Mouse (Mus musculus) Muller cell, postnatal 12 days (primary cell): Measurements from ENCODE around the gene Zfp385b.
"Not testable (repeated sequence)": the region's sequence is repeated elsewhere in the genome, so short reads cannot be mapped to it uniquely, and the experiment has no call there.

Experiments used
- DNase-seq: peaks from one replicate; pipeline ENCODE4 v3.0.0-alpha.2; 2015; ENCODE audit errors: inconsistent ontology term

Zfp385b gene

DNA sequence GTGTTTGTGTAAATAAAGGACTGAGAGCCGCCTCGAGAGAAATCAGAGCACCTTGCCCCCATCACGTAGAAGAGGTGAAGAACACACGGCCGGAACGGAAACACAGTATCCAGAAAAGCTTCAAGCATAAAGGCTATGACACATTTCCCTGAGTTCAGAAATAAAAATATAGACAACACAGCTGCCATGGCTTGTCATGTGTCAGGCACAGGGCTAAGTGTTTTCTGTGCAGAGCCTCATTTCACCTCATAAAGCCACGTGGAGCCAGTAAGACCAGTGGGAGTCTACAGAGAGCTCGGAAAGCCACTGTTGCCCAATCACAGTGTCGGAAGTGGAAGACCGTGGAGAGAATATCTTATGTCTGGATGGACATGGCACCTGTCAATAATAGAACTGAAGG is 358.0 kb downstream of the Zfp385b start:
- no peak for DNase-seq

GRCm38 (mm10) chr2:77460011-77460410 is 359.4 kb downstream of the Zfp385b start:
- no peak for DNase-seq

GRCm38 (mm10) chr2:77458431-77458830 is 361.0 kb downstream of the Zfp385b start:
- DNase-seq: no peak

GRCm38 (mm10) chr2:77457120-77457519 is 362.3 kb downstream of the Zfp385b start:
- no peak for DNase-seq

GRCm38 (mm10) chr2:77456602-77457001 is 362.8 kb downstream of the Zfp385b start:
- DNase-seq: no peak

DNA sequence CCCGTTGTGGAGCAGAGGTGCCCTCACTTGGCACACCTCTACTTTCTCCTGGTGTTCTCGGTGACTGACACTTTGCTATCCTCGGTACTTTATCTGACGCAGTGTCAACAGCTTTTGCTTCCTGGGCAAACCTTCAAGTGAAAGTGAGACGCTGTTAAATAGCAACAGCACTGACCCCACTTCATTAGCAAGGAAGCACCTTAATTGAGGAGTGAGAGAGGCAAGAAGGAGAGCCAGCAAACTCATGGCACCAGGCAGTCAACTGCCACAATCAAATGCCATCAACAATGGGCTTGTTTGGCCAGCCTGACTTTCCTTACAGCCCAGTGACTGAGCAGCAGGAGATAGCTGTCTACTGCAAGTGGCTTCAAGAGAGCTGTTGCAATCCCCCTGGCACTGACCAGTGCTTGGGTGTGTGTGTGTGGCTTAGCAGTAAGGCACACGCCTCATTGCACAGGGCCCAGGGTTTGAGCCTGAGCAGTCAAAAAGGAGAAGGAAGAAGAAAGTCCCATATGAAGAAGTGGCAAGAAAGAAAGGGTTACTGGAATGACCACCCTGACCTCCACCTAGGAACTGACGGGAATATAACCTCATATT is 365.0 kb downstream of the Zfp385b start:
- DNase-seq: no peak

DNA sequence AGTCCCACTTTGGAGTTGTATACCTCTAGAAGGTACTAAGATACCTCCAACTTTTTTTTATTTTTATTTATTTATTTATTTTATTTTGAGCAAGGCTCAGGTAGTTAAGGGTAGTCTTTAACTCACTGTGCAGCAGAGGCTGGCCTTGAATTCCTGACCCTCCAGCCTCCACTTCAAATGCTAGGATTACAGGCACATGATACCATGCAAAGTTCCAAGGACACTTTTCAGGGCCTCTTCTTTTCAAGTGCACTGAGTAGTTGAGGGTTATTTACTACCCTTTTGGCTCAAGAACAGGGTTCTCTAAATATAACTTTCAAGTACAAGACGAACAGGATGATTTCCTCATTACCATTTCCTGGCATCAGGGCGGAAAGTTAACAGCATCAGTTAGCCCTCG is 365.7 kb downstream of the Zfp385b start:
- no peak for DNase-seq

DNA sequence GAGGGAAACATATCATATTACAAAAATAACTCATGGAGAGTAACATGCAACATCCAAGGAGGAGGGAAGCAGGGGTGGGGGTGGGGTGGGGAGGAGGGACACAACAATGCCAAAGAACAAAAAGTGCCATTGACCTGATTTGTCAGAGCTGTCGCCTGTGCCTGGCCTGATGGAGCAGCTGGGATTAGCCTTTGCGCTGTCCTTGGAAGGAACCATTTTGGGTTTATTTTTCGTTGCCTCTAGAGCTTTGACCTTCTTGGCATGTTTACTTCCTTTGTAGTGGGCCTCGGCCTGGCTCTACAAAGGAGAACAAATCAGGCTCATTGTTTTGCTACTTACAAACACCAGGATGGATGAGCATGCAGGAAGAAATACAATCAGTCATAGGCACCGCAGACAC is 369.4 kb downstream of the Zfp385b start:
- not testable (repeated sequence) for DNase-seq

DNA sequence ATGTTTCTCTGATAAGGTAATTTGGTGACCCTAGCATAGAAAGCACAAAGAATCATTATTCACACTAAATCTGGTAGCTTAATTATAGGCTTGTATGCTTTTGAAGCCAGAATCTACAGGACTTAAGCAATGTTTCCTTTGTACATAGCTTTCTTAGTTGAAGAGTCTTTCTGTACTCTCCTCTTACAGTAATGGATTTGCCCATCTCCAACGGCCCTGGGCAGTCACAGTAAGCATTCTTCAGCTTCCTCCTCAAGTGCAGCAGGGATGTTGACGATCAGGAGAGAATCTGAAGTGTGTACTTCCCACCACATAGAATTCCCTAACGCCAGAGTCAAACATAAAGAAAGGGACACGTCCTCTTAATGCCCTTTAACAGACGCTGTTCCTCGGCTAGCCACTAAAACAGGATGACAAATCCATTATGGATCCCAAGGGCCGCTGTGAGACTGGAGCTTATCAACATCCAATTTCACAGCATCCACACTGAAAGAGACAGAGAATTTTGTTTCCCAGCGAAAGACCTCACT is 370.4 kb downstream of the Zfp385b start:
- DNase-seq: no peak

- DNase-seq: no peak
These were observed 375.2 kb downstream of the Zfp385b start for GRCm38 (mm10) chr2:77444282-77444681.

GRCm38 (mm10) chr2:77440591-77440990 is 378.8 kb downstream of the Zfp385b start:
- no peak for DNase-seq

DNA sequence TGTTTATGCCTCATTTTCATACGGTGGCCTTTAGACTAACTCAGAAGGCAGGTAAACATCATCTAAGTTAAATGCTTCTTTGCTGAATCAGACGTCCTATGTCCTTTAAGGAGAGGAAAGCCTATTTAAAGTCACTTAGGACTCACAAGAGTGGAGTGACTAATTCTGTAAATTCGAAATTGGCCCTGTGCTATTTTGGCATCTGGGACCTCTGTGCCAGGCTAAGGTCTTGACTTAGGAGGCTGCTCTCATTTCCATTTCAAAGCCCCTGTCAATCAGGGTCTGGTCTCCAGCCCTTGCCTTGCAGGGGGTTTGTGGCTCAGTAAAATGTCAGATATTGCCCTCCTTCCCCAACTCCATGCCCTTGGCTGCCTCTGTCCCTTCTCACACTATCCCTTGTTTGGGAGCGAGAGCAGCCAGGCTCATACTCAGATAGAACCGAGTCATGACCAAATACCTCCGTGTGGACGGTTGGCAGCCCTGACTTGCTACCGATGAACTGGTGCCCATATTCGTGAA is 383.1 kb downstream of the Zfp385b start:
- peak; percentile 19 for DNase-seq

- DNase-seq: no peak
These were observed 400.0 kb downstream of the Zfp385b start for GRCm38 (mm10) chr2:77419476-77419875.

GRCm38 (mm10) chr2:77418078-77418477 is 401.4 kb downstream of the Zfp385b start:
- DNase-seq: no peak

- no peak for DNase-seq
These were observed 407.3 kb downstream of the Zfp385b start for GRCm38 (mm10) chr2:77412171-77412570.

DNA sequence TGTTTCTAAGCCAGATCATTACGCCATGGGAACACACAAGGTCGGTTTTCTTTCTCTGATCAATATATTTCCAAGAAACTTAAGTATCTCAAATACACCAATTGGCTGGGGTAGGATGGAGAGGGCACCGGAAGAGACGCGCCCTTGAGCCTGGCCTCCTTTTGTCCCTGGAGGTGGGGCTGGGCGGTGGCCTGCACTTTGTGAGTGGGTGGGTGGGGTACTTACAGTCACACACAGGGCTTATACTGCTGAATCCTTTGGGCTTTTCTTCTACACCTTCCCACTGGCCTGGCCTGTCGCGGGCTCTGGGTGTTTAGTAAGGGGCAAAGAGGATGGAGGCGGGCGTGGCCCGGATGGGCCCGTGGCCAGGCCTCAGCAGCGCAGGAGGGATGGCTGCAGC is 407.8 kb downstream of the Zfp385b start:
- DNase-seq: no peak

DNA sequence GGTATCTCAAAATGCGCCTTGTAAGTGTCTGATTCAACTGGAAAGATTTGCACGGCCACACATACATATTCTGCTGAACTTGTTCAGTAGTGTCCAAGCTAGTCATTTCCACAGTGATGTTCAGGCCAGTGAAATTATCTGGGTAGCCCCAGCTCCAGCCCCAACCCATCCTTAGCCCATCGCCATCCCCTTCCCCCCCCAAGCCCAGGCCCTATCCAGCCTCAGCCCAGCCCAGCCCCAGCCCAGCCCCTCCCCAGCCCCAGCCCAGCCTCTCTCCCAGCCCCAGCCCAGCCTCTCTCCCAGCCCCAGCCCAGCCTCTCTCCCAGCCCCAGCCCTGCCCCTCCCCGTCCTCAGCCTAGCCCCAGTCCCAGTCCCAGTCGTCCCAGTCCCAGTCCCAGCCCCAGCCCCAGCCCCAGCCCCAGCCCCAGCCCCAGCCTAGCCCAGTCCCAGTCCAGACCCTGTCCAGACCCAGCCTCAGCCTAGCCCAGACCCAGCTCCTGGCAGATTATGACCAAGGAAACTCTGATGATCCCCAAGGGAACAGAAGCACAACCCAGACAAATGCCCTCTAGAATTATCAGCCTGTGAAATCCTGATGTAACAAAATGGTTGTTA is 409.8 kb downstream of the Zfp385b start:
- DNase-seq: no peak

- peak; percentile 1 for DNase-seq
These were observed 410.5 kb downstream of the Zfp385b start for GRCm38 (mm10) chr2:77408972-77409371.

DNA sequence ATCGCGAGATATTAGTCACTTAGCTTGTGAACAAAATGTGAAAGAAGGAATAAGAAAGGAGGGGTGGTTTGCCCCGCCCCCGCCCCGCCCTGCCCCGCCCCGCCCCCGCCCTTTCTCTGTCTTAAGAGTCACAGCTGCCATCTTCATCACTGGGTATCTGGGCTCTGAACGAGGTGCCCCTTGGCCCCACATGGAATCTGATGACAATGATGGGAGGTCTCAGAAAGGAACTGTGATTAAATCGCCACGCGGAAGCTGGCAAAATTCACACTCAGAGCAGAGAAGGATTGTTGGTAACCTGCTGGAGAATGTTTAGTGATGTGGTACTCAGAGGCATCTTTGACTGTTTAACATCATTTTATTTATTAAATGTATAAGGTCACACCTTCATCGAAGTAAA is 417.1 kb downstream of the Zfp385b start:
- no peak for DNase-seq

- DNase-seq: no peak
These were observed 417.8 kb downstream of the Zfp385b start for GRCm38 (mm10) chr2:77401438-77402235.

GRCm38 (mm10) chr2:77393881-77394280 is 425.6 kb downstream of the Zfp385b start:
- no peak for DNase-seq

GRCm38 (mm10) chr2:77388186-77388585 is 431.3 kb downstream of the Zfp385b start:
- DNase-seq: no peak
